In the genomic region with DNA sequence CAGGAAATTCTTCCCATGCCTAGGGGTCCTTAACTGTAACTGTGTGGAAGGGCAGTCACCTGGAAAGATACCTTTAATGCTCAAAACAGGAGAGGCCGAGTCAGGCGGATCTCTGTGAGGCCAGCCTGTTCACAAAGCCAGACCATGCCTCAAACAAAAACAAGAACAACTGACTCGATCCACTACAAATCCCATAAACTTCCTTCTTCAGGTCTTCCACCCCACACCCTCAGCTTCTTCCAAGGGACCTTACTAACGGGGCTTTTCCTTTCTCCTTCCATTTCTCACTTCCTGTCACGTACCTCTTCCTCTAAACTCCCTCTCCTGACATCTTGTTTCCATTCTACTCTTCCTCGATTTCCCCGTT, we compare ENCODE assay signal across 8 mouse cellular contexts. TPM values are rescaled to one million over a fixed set of nuclear protein-coding genes. Genes with fewer than 3 reads are reported as not detected.
DNase-seq lines count a peak whose midpoint lies in the region; ATAC-seq and TF ChIP-seq lines count a peak whose summit lies in the region.

No protein-coding gene starts in this region.

- peaks cover 18% of the 10 kb centered on the region for H3K4me1 ChIP-seq in cerebellum, adult 2 months (ENCODE audit: control insufficient read depth, insufficient read depth, low read length)
- peaks cover 18% of the 10 kb centered on the region for H3K4me1 ChIP-seq in neural tube, embryonic 11.5 days (ENCODE audit: control insufficient read depth, insufficient read depth, low read length)
- H3K4me1 ChIP-seq in limb, embryonic 13.5 days, result peaks cover 37% of the 10 kb centered on the region
- H3K4me1 ChIP-seq in stomach, embryonic 14.5 days (ENCODE audit: control insufficient read depth, insufficient read depth, low read length), result peaks cover 27% of the 10 kb centered on the region

- H3K9ac ChIP-seq in neural tube, embryonic 11.5 days (ENCODE audit: low read length), result peak overlapping the region; percentile 67
- peak overlapping the region; percentile 74 for H3K9ac ChIP-seq in limb, embryonic 13.5 days
- H3K9ac ChIP-seq in stomach, embryonic 14.5 days (replicated peaks; ENCODE audit: low read depth, low read length), result peak overlapping the region; percentile 47

- WGBS in cerebellum, adult 2 months, result 10% methylated on average over 7 of the region's 7 CpGs
- 20% methylated on average over 7 of the region's 7 CpGs for WGBS in neural tube, embryonic 11.5 days
- 23% methylated on average over 7 of the region's 7 CpGs for WGBS in limb, embryonic 13.5 days
- WGBS in stomach, embryonic 14.5 days, result 21% methylated on average over 7 of the region's 7 CpGs

- no peaks in the 10 kb centered on the region for H3K27me3 ChIP-seq in cerebellum, adult 2 months (ENCODE audit: control insufficient read depth, insufficient read depth, low read length)
- no peaks in the 10 kb centered on the region for H3K27me3 ChIP-seq in neural tube, embryonic 11.5 days (ENCODE audit: control insufficient read depth, insufficient read depth, low read length)
- H3K27me3 ChIP-seq in limb, embryonic 13.5 days, result no peaks in the 10 kb centered on the region
- no peaks in the 10 kb centered on the region for H3K27me3 ChIP-seq in stomach, embryonic 14.5 days (ENCODE audit: control insufficient read depth, insufficient read depth, low read length)

- peak overlapping the region; percentile 75 for H3K27ac ChIP-seq in cerebellum, adult 2 months (ENCODE audit: insufficient read depth, low read length)
- peak overlapping the region; percentile 88 for H3K27ac ChIP-seq in neural tube, embryonic 11.5 days (ENCODE audit: low read depth, low read length)
- peak overlapping the region; percentile 93 for H3K27ac ChIP-seq in limb, embryonic 13.5 days
- H3K27ac ChIP-seq in stomach, embryonic 14.5 days (ENCODE audit: low read length), result peak overlapping the region; percentile 95

- TF ChIP-seq POLR2A in cerebellum, adult 2 months (IDR thresholded peaks at IDR 0.05; ENCODE audit: borderline replicate concordance, insufficient read depth, low read length), result no peak

- no peak for ATAC-seq in neural tube, embryonic 11.5 days (ENCODE audit: insufficient read depth, low FRiP score, low TSS enrichment)
- ATAC-seq in limb, embryonic 13.5 days (ENCODE audit: low FRiP score, low read depth), result no peak
- ATAC-seq in stomach, embryonic 14.5 days (ENCODE audit: insufficient number of reproducible peaks, insufficient read depth, low FRiP score, low read depth), result no peak

- no peak for DNase-seq in cerebellum, adult 2 months
- no peak for DNase-seq in cerebellum, postnatal 36 days
- no peak for DNase-seq in neural tube, embryonic 11.5 days (ENCODE audit: low spot score)
- DNase-seq in neural tube, embryonic 10.5 days (ENCODE audit: extremely low spot score, low spot score), result no peak
- no peak for DNase-seq in adrenal gland, adult 18-20 months (ENCODE audit: low spot score in 2 of 2)
- no peak for DNase-seq in gastrocnemius, postnatal 10 days

- peak overlapping the region; percentile 59 for H3K4me2 ChIP-seq in neural tube, embryonic 11.5 days (ENCODE audit: low read depth)
- peak overlapping the region; percentile 68 for H3K4me2 ChIP-seq in limb, embryonic 13.5 days (replicated peaks)
- H3K4me2 ChIP-seq in stomach, embryonic 14.5 days (replicated peaks; ENCODE audit: low read depth, low read length), result peak overlapping the region; percentile 71

- TF ChIP-seq CTCF in cerebellum, adult 2 months (IDR thresholded peaks at IDR 0.05; ENCODE audit: borderline replicate concordance, insufficient read depth, low read depth, low read length), result no peak

- H3K9me3 ChIP-seq in neural tube, embryonic 11.5 days (ENCODE audit: control insufficient read depth, low read length), result no peaks in the 10 kb centered on the region
- H3K9me3 ChIP-seq in limb, embryonic 13.5 days, result no peaks in the 10 kb centered on the region
- H3K9me3 ChIP-seq in stomach, embryonic 14.5 days (ENCODE audit: control insufficient read depth, low read depth, low read length), result no peaks in the 10 kb centered on the region

- H3K4me3 ChIP-seq in cerebellum, adult 2 months (replicated peaks; ENCODE audit: insufficient read depth, low read depth, low read length), result peak overlapping the region; percentile 65
- peak overlapping the region; percentile 92 for H3K4me3 ChIP-seq in neural tube, embryonic 11.5 days (ENCODE audit: low read depth, low read length)
- H3K4me3 ChIP-seq in limb, embryonic 13.5 days, result peak overlapping the region; percentile 87
- peak overlapping the region; percentile 41 for H3K4me3 ChIP-seq in stomach, embryonic 14.5 days (ENCODE audit: low read depth, low read length)

- H3K36me3 ChIP-seq in neural tube, embryonic 11.5 days (ENCODE audit: control insufficient read depth, insufficient read depth, low read length), result peaks cover 16% of the 10 kb centered on the region
- peaks cover 25% of the 10 kb centered on the region for H3K36me3 ChIP-seq in limb, embryonic 13.5 days
- H3K36me3 ChIP-seq in stomach, embryonic 14.5 days (ENCODE audit: control insufficient read depth, insufficient read depth, low read length), result peaks cover 20% of the 10 kb centered on the region

RNA-seq across cellular contexts. Expression of gene Zfp574, which starts 3.9 kb away (rescaled TPM):
- 44.3 and 45.7 TPM in 2 replicates for polyA plus RNA-seq in cerebellum, adult 2 months (2012; rRNA removed)
- 29.3 and 29.6 TPM in 2 replicates for polyA plus RNA-seq in neural tube, embryonic 11.5 days (2014; fragmentation: Nextera tagmentation; extraction: Ambion mirVana)
- polyA plus RNA-seq in limb, embryonic 13.5 days (2015; fragmentation: Nextera tagmentation; extraction: Ambion mirVana), result 36.3 and 37.8 TPM in 2 replicates
- 25.9 and 27.9 TPM in 2 replicates for polyA plus RNA-seq in stomach, embryonic 14.5 days (2014; fragmentation: Nextera tagmentation; extraction: Ambion mirVana)
- total RNA-seq in adrenal gland, adult 18-20 months (2021), result 10 to 100 TPM; 18.6 to 19.6 TPM
- total RNA-seq in gastrocnemius, postnatal 10 days (2021), result 1 to 10 TPM; 6.9 to 9.0 TPM

RNA-seq across cellular contexts. Expression of gene Grik5, which starts 4.1 kb away (rescaled TPM):
- polyA plus RNA-seq in cerebellum, adult 2 months (2012; rRNA removed), result 74.6 and 77.4 TPM in 2 replicates
- 8.9 and 9.6 TPM in 2 replicates for polyA plus RNA-seq in neural tube, embryonic 11.5 days (2014; fragmentation: Nextera tagmentation; extraction: Ambion mirVana)
- 8.5 and 10.2 TPM in 2 replicates for polyA plus RNA-seq in limb, embryonic 13.5 days (2015; fragmentation: Nextera tagmentation; extraction: Ambion mirVana)
- 12.3 and 13.0 TPM in 2 replicates for polyA plus RNA-seq in stomach, embryonic 14.5 days (2014; fragmentation: Nextera tagmentation; extraction: Ambion mirVana)
- 10 to 100 TPM; 15.3 to 17.2 TPM for total RNA-seq in adrenal gland, adult 18-20 months (2021)
- 10 to 100 TPM in 1 of 2 experiments, 1 to 10 TPM in 1; 7.2 to 11.0 TPM for total RNA-seq in gastrocnemius, postnatal 10 days (2021)

Comparison
In these comparisons a context has a peak if more than half of its experiments do, and no peak if none do; other contexts are left out.
1. H3K4me3 ChIP-seq: peak in every context shown above with its lines; median percentile 92 in neural tube, embryonic 11.5 days; 87 in limb, embryonic 13.5 days; 65 in cerebellum, adult 2 months; 41 in stomach, embryonic 14.5 days.